Mouse (Mus musculus) mouse embryonic stem cell (cell line): ENCODE measurements around the gene Cept1.

ENCODE experiments used
- in situ Hi-C, 2 experiments: fragments of 300-500 bp; cut with MboI; formaldehyde crosslinking; loops; 1 replicate in 1 of 2; 3 replicates in 1 of 2; pipeline ENCODE4 v1.14.3; 2019 to 2020; ENCODE audit warnings: low sequenced_read_pairs in 2 of 2, low pct_unique_long_range_greater_than_20kb in 1 of 2, mixed read lengths in 1 of 2; ENCODE audit not compliant: unreplicated experiment in 1 of 2

The Cept1 gene

GRCm38 (mm10) chr3:106496996-106497395, 50.6 kb downstream of the Cept1 start:
- in situ Hi-C loops, result no loop called here

DNA sequence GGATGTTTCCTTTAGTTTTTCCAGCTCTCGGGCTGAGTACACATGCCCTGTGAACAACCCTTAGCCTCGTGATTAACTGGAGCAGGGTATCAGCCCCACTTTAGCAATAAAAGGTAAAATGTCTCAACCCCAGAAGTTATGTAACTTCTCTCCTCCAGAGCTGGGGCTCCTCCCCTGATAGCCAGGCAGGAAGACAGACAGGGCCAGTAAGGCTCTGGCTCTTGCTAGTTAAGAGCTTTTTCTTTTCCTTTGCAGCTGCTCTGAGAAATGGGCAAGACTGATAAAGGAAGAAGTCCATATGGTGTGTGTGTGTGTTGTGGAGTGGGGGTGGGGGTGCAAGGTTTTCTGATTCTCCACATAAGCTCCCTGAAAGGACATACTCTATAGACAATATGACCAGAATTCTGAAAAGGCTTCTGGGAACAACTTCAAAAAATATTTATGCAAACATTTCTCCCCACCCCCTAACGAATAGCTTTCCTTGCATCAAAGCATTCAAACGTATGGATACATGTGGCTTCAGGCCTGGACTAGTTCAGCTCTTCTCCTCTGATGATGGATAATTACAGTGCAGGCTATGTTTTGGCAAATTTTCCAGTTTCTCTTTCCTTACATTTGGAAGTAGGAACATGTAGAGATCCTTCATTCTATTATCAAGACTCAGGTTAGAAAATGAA, 51.4 kb downstream of the Cept1 start:
- in situ Hi-C loops, result no loop called here

- in situ Hi-C loops, result no loop called here
These were observed 52.1 kb downstream of the Cept1 start for GRCm38 (mm10) chr3:106495346-106496044.

DNA sequence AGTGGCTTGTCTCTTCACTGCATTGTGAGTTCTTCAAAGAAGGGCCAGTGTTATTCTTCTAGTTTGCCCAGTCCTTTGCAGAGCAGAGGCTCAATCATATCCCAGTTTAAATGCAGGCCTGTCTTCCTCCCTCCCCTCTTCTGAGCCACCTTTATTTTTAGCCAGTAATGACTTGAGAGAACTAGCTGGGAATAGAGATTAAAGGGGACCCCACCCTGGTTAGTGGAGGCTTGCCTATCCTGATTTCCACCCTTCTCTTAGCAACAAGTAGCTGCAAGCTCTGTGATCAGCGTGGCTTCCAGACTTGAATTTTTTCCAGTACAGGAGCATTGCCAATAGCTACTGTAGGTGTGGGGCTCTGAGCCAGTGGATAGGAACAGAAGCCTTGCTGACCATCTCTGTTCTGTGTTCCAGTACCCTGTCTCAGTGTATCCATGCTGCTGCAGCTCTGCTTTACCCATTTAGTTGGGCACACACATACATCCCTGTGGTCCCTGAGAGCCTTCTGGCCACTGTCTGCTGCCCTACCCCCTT, 53.1 kb downstream of the Cept1 start:
- in situ Hi-C loops, result no loop called here

DNA sequence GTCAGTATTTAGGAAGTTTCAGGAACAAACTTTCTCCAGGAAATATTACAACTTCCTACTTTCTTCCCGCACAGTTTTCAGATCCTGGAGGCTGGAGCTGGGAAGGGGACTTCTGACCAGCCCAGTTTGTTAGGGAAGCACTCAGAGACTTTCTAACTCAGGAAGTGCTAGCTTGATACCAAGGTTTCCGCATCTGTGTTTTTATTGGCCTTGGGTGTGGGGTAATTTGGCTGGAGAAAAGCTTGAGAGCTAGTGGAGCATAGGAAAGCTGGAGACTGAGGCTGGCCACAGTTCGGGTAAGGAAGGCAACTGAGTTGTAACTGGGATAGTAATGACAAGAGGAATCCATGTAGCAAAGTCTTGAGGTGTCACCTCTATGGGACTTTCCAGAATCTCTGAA, 53.7 kb downstream of the Cept1 start:
- in situ Hi-C loops, result no loop called here

- in situ Hi-C loops, result no loop called here
These were observed 54.4 kb downstream of the Cept1 start for GRCm38 (mm10) chr3:106493202-106493601.

DNA sequence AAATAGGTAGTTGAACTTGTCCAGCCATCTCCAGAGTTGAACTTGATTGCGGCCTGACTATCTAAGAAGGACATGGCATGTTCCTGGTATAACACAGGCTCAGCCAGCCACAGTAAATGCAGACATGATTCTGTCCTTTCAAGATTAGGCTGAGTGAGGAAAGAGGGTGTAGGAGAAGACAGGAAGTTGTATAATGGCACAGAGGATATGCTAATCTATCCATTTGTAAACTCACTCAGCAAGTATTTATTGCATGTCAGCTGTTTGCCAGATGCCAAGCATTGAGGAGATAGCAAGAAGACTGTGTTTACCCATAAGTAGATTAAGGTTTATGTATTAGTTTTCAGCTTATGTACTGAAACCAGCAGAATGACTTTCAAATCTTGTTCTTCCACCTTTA, 54.9 kb downstream of the Cept1 start:
- in situ Hi-C loops, result no loop called here

GRCm38 (mm10) chr3:106490239-106490638, 57.4 kb downstream of the Cept1 start:
- in situ Hi-C loops, result no loop called here

DNA sequence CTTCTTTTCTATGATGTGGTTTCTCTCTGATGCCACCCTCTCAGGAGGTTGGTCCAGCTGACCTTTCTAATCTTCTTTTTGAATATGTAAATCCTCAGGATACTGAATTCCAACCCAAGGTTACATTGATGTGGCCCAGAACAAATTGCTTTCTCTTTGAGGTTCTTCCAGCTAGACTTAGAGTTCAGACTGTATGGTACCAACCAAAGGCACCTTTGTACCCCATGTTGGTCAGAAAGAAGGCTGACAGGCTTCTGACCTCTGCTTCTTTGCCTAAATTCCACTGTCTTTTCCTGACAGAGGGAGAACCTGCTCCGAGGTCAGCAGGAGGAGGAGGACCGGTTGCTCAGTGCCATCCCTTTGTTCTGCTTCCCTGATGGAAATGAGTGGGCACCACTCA, 60.1 kb downstream of the Cept1 start:
- in situ Hi-C loops, result no loop called here

- in situ Hi-C loops, result no loop called here
These were observed 61.8 kb downstream of the Cept1 start for GRCm38 (mm10) chr3:106485810-106486209.

DNA sequence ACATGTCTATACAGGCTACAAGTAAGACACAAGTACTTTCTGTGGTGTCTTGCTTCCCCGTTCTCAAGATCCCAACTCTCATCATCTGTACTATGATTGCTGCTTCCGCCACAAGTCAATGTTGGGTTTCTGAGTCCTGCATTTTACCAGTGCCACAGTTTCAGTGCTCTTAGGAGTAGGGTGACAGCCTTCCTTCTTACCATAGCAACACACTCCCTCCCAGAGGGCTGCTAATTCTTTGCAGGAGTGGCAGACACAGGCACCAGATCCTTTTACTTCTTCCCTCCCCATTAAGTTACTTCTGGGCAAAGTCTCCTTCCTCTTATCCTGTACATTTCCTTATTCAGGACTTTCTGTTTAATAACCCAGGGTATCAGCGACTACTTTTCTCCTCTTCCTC, 62.7 kb downstream of the Cept1 start:
- in situ Hi-C loops, result no loop called here

GRCm38 (mm10) chr3:106483796-106484405, 63.7 kb downstream of the Cept1 start:
- in situ Hi-C loops, result no loop called here

DNA sequence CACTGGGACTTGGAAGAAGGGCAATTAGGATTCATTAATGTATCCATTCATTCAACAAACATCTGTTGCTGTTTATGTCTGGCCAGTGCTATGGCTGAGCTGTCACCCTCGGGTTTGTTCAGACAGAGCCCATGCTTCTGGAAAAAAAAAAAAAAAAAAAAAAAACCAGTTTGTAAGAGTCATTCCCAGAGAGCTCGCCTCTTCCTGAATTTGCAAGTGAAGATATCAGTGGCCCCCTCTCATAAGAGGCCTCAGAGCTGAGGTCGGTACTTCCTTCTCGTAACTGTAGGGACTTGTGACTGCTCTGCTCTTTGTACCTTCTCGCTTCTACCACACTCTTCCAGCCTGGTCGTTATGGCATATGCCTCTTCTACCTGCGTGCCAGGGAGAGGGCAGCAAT, 64.3 kb downstream of the Cept1 start:
- in situ Hi-C loops, result no loop called here

DNA sequence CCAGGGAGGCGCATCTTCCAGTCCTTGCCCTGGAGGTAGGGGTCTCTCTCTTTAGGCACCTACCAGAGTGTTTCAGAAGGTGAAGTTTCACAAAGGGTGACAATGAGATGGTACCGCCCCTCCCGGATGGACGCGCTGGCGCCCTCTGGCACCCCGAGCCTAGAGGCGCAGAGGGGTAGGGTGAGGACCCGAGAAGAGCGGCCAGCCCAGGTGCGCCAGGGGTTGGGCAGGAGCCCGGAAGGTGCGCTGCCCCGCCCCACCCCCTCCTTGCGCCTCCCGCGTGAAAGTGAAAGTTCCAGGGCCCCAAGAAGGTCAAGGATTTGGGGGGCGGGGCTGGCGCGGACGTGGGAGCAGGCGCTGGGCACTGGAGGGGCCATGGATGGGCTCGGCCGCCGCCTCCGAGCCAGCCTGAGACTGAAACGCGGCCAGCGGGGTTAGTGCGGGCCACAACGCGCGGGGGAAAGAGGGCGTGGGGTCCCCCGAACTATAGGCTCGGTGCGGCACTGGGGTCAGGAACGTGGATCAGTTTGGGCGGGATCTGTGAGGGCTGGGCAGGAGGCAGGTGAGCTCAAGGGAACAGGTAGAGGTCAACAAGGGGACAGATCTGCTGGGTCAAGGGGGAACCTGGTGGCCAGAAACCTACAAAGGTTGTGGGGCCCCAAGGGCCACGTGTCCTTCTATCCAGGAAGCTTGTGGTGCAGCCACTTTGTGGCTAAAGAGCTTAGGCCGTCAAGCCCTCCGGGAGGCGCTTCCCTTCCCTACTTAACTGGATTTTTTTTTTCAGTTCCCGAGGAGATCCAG, 65.1 kb downstream of the Cept1 start, which contains the start of gene Dennd2d:
TSS of gene Dennd2d (plus strand) at position 125 of the 801 bp plus-strand sequence.
- in situ Hi-C loops, result no loop called here

- in situ Hi-C loops, result no loop called here
These were observed 70.7 kb downstream of the Cept1 start for GRCm38 (mm10) chr3:106476863-106477262.

- in situ Hi-C loops, result no loop called here
These were observed 73.4 kb downstream of the Cept1 start for GRCm38 (mm10) chr3:106474210-106474609.

DNA sequence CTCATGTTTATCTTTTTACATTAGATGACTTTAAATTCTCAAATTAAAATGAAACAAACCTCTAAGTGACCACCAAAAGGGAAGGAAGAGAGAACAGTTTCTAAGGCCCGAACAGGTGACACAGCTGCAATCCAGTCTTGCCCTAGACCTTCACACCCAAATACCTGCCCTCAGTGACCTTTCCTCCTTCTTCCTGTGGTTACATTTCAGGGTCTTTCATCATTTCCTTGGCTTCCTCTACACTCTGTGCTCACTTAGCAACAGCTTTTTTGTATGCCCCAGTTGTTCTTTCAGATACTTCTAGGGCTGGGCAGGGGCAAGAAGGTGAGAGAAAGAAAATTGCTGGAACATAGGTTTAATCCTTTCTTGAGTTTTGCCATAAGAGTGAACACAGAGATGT, 82.9 kb downstream of the Cept1 start:
- in situ Hi-C loops, result no loop called here

DNA sequence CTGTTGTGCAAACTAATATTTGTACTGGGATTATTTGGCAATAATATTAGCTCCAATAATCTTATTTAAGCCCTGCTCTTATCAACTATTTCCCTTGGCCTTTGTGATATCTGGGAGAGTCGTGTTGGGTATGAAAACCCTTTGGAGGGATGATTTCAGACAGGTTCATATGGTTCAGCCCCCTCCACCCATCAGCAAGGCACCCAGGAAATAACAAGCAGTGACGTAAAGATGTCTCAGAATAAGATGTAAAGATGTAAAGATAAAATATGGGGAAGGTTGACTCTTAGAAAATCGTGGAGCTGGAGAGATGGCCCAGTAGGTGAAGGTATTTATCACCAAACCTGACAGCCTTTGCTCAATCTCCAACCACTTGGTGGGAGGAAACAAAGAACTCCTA, 85.1 kb downstream of the Cept1 start:
- in situ Hi-C loops, result no loop called here

DNA sequence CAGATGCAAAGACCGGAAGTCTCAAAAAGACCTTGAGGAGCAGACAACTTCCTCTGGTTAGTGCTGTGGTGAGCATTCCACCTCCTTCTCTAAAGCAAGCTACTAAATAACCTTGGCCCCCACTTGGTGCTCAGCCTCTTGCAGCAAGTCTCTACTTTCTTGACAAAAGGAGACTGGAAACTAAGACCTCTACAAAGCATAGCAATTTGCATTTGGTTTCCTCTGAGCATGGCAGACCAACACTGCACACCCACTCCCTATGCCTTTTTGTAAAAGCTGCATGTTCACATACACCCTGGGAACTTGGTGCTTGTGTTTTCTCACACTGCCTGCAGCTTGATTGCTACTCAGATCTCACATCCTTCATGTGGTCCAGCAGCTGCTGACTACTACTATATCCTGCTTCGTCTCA, 85.5 kb downstream of the Cept1 start:
- in situ Hi-C loops, result no loop called here
